Mouse (Mus musculus): ENCODE measurements around the gene 1700021F05Rik. TPM values are rescaled to one million over a fixed set of nuclear protein-coding genes. Genes with fewer than 3 reads are reported as not detected.

Gene 1700021F05Rik
- total RNA-seq, 4 experiments from 2014 or later: 79.7 to 88.8 (median 82.2) TPM

- no peak for DNase-seq (ENCODE audit: low spot score in 2 of 2)
Observed at GRCm38 (mm10) chr10:43485751-43486268, 55.0 kb downstream of the 1700021F05Rik start.

GRCm38 (mm10) chr10:43483426-43483995 lies 57.3 kb downstream of the 1700021F05Rik start:
- DNase-seq (ENCODE audit: low spot score in 2 of 2): peak; percentile 35 to 58

GRCm38 (mm10) chr10:43482021-43482420 lies 58.8 kb downstream of the 1700021F05Rik start:
- DNase-seq (ENCODE audit: low spot score in 2 of 2): no peak

GRCm38 (mm10) chr10:43481179-43481578 lies 59.6 kb downstream of the 1700021F05Rik start:
- DNase-seq (ENCODE audit: low spot score in 2 of 2): no peak

GRCm38 (mm10) chr10:43480227-43480849 lies 60.5 kb downstream of the 1700021F05Rik start:
- DNase-seq (ENCODE audit: low spot score in 2 of 2): no peak

- peak; percentile 70 to 85 for DNase-seq (ENCODE audit: low spot score in 2 of 2)
Observed at GRCm38 (mm10) chr10:43479436-43480157, 61.2 kb downstream of the 1700021F05Rik start.

GRCm38 (mm10) chr10:43478751-43479435 lies 61.9 kb downstream of the 1700021F05Rik start, which contains the start of gene Bend3:
TSS of gene Bend3 (plus strand) at chr10:43478831.
- peak in 1 of 2 experiments; percentile 42 for DNase-seq (ENCODE audit: low spot score in 2 of 2)

GRCm38 (mm10) chr10:43477865-43478681 lies 62.7 kb downstream of the 1700021F05Rik start:
- peak; percentile 32 to 50 for DNase-seq (ENCODE audit: low spot score in 2 of 2)

GRCm38 (mm10) chr10:43477459-43477858 lies 63.3 kb downstream of the 1700021F05Rik start:
- no peak for DNase-seq (ENCODE audit: low spot score in 2 of 2)

- DNase-seq (ENCODE audit: low spot score in 2 of 2): no peak
Observed at GRCm38 (mm10) chr10:43475376-43475775, 65.4 kb downstream of the 1700021F05Rik start.

Other genes with a start within 250 kb of the 1700021F05Rik start
- 1 to 10 TPM; 4.2 to 5.6 (median 4.9) TPM for gene Bend3, start 62.2 kb downstream of the 1700021F05Rik start, total RNA-seq (2022)
- 10 to 100 TPM in 1 of 4 experiments, 1 to 10 TPM in 1, not detected in 2; 9.8 to 13.6 TPM for gene Gm9803, start 16.9 kb downstream of the 1700021F05Rik start, total RNA-seq (2022)
- gene Cd24a, start 37.3 kb upstream of the 1700021F05Rik start, total RNA-seq (2022): 100 to 1,000 TPM; 187 to 252 (median 190) TPM

Data from gastrocnemius, adult 8-10 months (tissue).